Mouse (Mus musculus) left cerebral cortex, adult 9 months (tissue): ENCODE results near the gene Copg2.

Source experiments
- DNase-seq, 2 experiments: peaks; one replicate each; pipeline ENCODE4 v3.0.0; 2022; ENCODE audit warnings: low spot score in 2 of 2

Gene Copg2

DNA sequence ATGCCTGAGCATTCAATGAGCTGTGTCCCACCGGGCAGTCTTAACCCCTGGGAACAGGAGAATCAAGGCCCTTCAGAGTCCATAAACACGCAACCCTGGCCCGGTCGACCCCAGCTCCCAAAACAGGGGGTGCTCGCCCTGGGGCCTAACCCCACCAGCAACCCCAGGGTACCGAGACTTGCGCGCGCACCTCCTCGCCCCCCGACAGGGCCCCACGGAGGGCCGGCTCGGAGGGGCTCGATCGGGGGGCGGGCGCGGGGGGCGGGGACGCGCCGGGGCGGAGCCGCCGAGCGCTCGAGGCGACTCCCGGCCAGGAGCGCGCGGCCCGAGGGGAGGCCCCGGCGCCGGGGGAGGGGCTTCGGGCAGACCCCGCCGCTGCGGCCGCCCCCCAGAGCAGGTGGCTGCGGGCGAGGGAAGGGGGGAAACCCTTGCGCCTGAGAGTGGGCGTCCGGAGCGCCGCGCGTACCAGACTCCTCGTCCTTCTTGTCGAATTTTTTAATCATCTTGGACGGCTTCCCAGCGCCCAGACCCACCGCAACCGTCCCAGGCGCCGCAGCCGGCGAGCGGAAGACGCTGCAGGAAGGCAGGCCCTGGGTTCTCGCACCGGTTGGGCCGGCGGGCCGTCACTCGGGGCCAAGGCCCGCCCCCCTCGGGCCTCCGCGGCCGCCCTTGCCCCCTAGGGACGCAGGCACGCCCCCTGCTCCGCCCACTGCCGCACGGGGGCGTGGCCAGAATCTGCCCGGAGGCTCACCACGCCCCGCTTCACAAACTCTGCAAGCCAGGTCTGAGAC is at the start of gene Copg2:
TSS of gene Copg2 (minus strand) at position 600 of the 791 bp plus-strand sequence.
- peak; percentile 87 to 94 for DNase-seq

DNA sequence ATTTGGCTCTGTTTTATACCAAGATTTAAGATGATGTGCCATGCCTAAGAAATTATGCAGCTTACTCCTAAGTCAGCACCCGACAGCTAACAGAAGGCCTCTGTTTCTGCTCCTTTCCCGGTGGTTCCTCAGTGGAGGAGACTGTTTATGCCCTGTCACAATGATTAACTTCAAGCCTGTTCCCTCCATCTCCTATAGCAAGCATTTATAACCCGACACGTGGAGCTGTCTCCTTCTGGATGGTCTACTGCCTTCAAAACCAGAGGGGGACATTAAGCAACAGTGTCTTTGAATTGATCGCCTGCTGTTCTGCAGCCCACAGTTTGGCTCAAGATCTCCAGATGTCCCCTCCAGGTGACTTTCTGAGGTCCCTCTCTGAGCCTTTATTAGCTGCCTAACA is 42.7 kb upstream of the Copg2 start:
- DNase-seq = no peak

DNA sequence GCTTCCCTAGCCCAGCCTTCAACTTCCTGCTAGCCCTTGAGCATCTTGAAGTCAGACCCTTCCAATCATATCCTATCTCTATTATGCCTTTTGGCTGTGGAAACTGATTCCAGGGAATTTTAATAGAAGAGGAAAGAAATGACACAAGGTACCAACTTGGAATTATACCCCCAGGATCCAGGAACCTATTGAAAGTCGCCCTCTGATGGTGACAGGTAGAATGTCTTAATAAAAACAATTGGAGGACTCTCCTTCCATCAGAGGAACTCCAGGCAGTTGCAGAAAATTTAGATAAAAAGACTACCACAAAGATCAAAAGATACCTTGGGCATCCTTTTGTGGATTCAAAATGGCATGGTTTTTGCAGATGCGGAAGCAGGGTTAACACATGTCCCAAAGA is 26.2 kb upstream of the Copg2 start:
- no peak for DNase-seq

DNA sequence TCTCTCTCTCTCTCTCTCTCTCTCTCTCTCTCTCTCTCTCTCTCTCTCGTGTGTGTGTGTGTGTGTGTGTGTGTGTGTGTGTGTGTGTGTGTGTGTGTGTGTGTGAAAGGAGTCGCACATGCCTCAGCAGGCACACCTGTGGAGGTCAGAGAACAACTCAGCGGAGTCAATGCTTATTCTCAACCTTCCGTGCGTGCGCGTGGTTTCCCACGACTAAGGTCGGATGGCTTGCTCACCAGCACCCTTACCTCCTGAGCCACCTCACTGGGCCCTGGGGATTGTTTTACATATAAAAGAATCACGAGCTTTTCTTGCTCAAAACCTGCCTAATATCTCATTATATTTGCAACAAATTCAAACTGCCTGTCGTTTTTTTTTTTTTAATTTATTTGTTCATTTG is 25.2 kb upstream of the Copg2 start:
- DNase-seq = no peak

DNA sequence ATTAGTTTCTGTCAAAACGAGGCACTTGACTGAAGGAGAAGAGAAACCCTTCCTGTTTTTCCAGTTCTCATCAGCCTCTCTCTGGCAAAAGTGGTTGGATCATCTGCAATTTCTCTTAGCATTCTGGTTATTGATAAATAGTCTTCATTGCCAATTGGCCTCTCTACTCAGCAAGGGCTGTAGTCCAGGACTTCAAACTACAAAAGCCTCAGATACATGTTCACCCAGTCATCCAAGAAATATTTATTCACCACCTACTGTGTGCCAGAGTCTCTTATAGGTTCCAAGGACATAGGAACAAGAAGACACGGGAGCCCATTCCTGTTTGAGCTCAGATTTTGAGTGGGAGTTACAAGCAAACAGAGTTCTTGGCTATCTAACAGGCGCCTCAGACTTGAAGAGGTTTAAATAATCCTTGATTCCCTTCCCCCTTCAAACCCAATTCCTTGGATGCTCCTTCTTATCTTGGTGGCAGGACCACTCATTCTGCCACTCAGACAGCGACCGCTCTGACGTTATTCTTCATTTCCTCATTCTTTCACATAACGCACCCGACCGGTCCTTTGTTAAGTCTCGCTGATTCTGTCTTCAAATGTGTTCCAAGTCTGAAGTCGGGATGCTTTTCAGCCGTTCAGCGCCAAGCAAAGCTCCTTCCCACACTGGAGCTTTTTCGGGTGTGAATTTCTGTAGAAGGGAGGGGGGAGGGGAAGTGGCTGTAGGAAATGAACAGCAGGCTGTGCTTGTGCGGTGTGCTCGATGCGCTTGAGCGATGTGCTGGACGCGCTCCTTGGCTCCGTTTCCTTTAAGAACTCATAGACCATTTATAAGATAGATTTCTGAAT is 24.5 kb upstream of the Copg2 start:
- peak; percentile 11 to 61 for DNase-seq

DNA sequence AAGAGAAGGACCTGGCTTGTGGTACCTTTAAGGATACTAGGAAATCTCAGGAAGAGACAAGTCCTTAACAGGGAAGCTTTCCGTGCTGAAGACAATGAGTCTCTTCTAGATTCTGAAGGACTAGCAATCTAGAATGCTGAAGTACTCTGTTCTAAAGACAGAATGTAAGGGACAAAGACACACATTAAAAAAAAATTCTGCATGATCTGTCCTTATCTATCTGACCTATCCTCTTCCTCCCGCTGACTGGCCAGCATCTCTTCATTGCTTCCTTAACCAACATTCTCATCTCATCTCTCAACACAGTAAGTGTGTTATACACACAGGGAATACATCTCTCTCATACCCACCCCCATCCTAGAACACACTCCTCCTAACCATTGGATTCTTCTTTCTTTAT is 18.9 kb upstream of the Copg2 start, which contains the start of gene Tsga13:
TSS of gene Tsga13 (minus strand) at position 101 of the 400 bp plus-strand sequence.
- no peak for DNase-seq

DNA sequence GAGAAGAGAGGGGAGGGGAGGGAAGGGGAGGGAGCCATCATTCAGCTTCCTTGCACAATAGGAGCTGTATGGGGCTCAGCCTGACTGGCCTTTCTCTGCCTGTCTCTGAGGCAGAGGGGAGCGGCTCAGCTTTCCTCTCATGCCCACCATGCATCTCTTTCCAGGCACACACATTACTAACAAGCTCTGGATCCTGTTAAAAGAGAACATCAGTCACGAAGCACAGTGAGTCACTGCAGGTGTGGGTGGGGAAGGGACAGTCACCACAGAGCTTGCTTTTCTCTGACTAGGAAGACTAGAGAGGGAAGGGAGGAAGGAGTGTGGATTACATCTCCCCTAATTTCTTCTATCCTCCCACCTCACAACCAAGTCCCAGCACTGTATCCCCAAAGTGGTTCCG is 11.4 kb upstream of the Copg2 start:
- DNase-seq = peak; percentile 65 to 84

DNA sequence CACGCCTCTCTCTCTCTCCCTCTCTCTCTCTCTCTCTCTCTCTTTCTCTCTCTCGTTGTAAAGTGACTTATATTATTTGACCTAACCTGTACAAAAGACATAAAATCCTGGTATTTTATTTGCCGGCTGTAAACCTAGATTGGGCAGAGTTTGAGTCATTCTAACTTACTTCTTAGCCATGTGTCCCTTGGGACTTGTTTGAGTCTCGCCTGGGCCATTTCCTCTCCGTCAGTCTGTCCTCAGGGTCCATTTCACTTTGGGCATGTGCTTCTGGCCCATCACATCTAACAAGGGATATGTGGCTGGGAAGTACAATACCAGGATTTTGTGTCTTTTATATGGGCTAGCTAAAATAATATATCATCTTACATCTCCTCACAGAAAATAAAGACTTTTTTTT is 8.3 kb upstream of the Copg2 start:
- no peak for DNase-seq

DNA sequence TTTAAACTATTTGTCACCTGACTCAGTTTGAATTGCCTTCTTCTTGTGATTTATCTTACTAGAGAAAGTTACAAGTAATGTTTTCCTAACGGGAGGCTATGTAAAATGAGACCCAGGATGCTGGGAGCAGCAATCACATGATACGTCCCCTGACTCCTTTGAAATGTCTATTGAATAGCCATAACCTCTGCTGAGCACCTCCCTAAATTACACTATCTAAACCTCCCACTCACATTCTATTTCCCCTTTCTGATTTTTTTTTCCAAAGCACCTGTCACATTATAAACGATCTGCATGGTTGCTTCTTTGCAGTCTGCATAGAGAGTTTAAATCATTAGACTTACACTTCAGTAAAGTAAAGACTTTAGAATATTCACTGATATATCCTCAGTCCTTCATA is 7.4 kb upstream of the Copg2 start:
- no peak for DNase-seq

DNA sequence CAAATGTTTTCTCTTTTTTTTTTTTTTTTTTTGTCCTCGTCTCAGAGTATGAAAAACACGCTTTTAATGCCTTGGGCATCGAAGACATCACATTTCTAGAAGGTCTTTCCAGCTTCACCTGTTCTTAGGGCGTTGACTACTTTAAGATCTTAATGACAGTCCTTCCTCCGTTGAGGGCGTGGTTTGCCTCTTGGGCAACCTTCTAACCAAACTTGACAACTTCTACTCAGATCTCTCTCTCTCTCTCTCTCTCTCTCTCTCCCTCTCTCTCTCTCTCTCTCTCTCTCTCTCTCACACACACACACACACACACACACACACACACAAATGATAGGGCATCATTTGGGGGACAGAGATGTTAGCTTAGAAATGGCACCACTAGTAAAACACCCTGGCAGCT is 926 bp upstream of the Copg2 start:
- no peak for DNase-seq

DNA sequence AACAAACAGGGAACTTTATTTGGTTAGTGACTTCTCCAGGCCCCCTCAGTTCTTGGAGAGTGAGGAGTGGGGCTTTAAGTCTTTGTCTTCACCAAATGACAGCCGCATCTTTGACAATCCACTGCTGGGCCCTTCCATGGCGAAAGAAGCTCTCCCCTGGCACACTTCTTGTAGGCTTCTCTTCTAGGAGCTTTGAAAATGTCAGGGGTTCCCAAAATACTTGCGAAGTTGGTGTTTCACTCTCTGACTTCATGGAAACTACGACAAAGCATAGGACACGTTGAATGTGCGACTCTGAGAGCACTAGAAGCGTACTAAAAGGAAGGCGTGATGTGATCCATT is 363 bp upstream of the Copg2 start:
- DNase-seq = no peak

DNA sequence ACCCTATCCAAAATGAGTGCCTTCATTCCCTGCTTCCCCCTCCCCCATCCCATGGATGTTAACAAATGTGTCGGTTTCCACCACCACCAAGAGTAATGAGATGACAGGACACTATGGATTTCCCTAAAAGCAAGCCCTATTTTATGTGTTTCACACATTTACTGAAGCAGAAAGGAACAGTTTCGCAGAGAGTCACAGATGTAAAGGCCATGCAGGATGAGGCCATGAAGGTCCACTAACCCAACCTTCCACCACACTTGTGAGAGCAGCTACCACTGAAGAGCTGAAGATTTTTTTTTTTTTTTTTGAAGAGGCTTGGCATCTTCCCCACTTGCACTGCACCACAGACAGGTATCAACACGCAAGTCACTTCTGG is 787 bp downstream of the Copg2 start:
- peak in 1 of 2 experiments; percentile 20 for DNase-seq

DNA sequence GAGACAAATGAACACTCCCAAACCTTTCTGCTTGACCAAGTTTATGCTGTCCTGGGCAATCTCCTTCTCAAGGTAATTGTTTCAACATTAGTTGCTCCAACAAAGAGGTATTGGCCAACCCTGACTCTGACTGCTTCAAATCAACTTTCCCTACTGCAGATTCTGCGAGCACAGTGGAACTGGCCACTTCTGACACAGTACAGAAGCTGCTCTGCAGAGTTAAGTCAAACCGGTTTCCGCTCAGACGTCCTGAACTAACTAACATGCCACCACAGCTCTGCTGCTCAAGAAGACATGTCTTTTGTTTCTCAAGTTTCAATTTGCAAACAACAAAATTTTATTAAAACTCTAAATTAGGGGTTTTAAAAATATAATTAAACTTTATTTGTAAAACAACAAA is 3.5 kb downstream of the Copg2 start:
- no peak for DNase-seq

DNA sequence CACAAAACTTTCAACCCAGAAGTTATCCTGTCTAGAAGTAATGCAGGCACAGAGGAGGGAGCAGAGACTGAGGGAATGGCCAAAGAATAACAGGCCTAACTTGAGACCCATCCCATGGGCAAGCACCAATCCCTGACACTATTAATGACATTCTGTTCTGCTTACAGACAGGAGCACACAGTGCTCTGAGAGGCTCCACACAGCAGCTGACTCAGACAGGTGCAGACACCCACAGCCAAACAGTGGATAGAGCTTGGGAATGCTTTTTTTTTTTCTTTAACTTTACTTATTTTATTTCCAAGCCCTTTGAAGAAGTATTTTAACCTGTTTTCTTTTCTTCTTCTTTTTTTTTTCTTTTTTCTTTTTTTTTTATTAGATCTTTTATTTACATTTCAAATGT is 4.8 kb downstream of the Copg2 start:
- DNase-seq = no peak

DNA sequence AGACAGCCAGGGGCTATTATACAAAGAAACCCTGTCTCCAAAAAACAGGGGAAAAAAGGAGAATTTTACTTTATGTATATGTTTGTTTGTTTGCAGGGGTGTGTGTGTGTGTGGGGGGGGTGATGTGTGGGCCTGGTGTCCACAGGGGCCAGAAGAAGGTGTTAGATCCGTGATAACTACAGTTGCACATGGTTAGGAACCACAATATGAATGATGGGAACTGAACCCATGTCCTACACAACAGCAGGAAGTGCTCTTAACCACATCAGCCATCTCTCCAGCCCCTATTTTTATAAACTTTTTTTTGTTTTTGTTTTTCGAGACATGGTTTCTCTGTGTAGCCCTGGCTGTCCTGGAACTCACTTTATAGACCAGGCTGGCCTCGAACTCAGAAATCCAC is 11.7 kb downstream of the Copg2 start:
- DNase-seq = no peak

DNA sequence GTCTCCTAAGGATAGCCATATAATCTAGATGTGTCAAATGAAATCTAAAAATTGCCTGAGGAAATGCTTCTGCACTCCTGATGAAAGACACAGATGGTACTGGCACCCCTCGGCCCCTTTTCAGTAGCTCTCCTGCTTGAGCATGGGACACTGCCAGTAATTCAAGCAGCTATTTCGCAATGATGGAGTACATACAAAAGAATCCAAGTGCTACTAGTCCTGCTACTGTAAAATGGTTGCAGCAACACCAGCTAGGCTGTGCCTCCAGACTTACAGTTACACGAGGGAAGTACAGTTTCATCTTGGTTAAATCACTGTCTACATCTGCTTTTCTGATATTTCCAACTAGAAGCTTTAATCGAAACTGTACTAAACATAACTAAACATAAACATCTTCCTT is 13.1 kb downstream of the Copg2 start:
- no peak for DNase-seq

DNA sequence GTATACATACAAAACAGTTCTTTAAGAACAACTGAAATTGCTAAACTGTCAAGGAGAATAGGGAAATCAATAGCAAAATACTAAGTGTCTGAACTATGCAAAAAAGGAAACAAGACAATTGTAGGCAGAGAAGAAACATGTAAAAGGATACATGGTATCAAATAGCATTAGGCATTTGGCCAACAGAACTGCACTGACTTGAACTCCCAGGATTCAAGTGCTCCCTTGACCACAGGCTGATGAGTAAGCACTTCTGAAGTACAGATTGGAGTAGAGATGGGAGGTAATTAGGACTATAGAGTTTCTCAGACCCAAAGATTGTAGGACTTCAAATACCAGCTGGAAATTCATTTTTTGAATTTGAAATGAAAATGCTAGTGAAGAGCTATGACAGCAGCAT is 19.9 kb downstream of the Copg2 start:
- DNase-seq = no peak

DNA sequence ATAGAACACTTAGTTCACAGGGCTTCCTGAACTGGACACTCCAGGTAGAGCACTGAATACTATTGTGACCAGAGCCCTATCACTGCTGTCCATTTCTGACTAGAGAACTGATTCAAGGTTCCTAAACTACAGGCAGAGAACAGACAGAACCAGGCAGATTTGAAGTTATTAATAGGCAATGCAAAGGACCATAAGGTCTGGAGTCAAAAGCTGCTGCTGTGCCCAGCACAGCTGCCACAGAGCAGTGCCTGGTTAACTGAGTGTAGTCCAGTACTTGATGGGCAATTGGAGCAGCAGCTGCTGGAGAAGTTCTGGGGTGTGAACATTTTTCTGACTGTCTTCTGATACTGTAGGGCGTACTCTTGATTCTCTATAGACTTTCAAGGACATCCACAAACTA is 30.1 kb downstream of the Copg2 start:
- DNase-seq = no peak

DNA sequence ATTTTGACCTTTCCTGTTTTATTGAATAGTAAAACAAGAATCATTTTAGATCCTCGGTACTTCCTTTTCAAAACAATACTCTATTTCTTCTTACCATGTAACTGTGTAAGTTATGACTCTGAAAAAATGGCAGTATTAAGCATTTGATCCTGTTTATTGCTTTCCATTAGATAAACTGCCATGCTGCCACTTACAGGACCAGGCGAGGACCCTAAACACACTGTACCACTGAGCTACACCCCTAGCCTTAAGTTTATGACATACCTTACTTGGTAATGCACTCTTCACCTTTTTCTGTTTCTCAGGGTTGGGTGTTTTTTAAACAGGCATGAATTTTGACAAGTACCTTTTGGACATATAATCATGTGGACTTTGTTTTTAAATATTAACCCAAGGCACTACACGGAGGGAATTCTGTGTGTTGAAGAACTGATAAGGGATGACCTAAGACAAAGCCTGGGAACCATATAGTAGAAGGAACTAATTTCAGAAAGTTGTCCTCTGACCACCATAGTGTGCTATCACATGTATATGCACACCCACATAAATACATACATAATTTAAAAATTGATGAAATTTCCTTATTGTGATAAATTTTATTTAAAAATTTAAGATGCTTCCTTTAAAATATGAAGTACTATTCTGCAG is 31.4 kb downstream of the Copg2 start:
- DNase-seq = no peak

DNA sequence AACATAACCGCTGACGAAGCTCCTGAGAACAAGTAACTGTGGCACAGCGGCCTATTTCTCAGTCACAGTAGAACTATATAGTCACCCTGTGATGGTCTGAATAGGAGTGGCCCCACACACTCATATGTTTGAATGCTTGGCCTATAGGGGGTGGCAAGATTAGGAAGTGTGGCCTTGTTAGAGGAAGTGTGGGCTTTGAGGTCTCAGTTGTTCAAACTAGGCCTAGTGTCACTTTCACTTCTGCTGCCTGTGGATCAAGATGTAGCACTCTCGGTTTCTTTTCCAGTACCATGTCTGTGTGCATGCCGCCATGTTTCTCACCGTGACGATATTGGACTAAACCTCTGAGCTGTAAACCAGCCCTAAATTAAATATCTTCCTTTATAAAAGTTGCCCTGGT is 40.6 kb downstream of the Copg2 start:
- DNase-seq = no peak

DNA sequence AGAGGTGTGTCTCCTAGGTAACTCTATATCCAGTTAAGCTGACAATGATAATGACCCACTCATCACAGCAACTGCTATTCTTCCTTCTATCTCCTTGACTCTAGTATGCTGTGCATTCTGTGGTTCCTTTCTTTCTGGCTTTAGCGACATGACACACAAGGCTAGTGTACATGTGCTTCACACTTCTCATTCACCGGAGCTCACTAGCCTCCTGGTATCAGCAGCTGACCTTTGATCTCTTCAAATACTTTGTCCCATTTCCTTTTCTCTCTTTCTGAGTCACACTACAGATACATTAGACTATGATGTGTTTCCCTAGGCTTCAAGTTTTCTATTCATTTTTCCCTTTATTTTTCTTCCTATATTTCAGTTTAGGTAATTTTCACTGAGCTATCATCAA is 41.4 kb downstream of the Copg2 start:
- no peak for DNase-seq

DNA sequence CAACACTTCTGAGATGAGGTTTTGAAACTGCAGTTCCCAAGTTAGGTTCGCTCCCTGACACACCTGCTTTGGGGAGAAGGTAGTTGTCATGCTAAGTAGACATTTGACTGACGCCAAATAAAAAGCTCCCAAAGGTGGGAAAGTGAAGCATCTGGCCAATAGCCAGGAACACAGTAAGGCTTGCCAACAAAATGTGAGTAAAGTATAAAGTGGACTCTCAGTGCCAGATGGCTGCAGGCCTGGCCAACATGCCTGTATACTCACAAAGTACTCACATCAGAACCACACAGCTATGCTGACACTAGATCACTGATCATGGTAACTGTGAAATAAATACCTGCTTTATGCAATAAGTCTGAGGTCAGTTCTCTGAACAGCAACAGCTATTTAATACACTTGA is 46.8 kb downstream of the Copg2 start:
- no peak for DNase-seq

DNA sequence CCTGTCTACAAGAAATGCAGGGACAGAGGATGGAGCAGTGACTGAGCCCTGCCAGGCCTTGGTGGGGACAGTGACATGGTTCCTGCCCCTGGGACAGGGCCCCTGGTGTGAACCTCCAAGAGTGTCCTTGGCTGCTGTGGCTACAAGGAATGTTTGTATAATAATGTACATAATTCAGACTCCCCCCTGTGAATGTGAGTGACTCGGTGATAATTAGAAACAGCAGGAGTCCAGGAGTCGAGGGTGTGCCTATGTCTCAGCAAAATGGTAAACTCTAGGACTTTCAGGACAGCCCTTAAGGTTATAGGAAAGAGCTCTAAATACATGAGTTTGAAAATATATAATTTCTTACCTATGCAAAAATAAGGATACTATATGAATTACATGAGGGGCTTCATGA is 64.4 kb downstream of the Copg2 start:
- no peak for DNase-seq
